Mouse (Mus musculus): ENCODE measurements at regions not wholly inside any gene's neighbourhood (a gene's known extent, or its start where the extent isn't known, plus 50 kb on each side); places are given as distances from the start of the nearest gene placed in this dataset.
"Not testable (repeated sequence)": the region's sequence is repeated elsewhere in the genome, so short reads cannot be mapped to it uniquely, and the experiment has no call there.

GRCm38 (mm10) chr10:99340057-99340456 is 77.0 kb downstream of the Dusp6 start:
- not testable (repeated sequence) for TF ChIP-seq CTCF (IDR thresholded peaks at IDR 0.05; ENCODE audit: borderline replicate concordance, insufficient read depth, low read length); POLR2A (IDR thresholded peaks at IDR 0.05; ENCODE audit: low read depth, low read length)
